Mouse (Mus musculus): Measurements from ENCODE around the gene Thbs1.

DNA sequence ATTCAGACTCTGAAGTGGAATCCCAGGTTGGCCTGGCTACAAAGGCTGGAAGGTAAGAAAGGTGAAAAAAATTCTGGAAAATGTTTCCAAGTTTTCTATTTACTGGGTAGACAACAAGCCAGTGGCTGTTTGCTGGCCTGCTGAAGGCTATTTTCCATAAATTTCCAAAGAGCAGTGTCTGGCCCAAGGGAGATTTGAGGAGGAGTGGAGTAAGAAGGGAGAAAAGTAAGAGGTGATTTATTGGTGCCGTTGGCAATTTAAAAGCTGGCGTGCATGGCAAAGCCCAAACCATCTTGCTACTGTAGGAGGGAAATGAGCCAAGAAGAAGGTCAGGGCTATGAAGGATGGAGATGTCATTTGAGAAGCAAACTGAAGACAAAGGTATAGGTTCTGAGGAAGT is 26.0 kb upstream of the Thbs1 start:
- no peak for TF ChIP-seq POLR2A (IDR thresholded peaks at IDR 0.05; ENCODE audit: extremely low read depth, insufficient read depth, low read length)
- TF ChIP-seq CTCF (IDR thresholded peaks at IDR 0.05; ENCODE audit: extremely low read depth, insufficient read depth, low read length): no peak
